Comparison of ENCODE assay signal across 17 mouse cellular contexts in genomic region chr3:154172593-154172965, GRCm38 (mm10).
DNase-seq lines count a peak whose midpoint lies in the region; ATAC-seq and TF ChIP-seq lines count a peak whose summit lies in the region.
"Had no signal": no experiment of that assay in that cellular context is flagged by ENCODE, and none has a peak within 500 bp of the region (broad histone marks: within the 10 kb centered on the region; RNA-seq: fewer than 3 reads in every experiment).

No protein-coding gene starts in this region.

- H3K4me2 ChIP-seq in midbrain, embryonic 11.5 days: no peak overlapping the region
- H3K4me2 ChIP-seq in forebrain, embryonic 15.5 days (replicated peaks): no peak overlapping the region
- H3K4me2 ChIP-seq in hindbrain, postnatal 0 days (ENCODE audit: low read depth, low read length): no peak overlapping the region
- H3K4me2 ChIP-seq in liver, embryonic 12.5 days: no peak overlapping the region
- H3K4me2 ChIP-seq: embryonic facial prominence, embryonic 13.5 days; heart, embryonic 11.5 days had no signal

- H3K9me3 ChIP-seq in midbrain, embryonic 11.5 days (ENCODE audit: control insufficient read depth, low read length): no peaks in the 10 kb centered on the region
- H3K9me3 ChIP-seq in midbrain, embryonic 10.5 days (replicated peaks): no peaks in the 10 kb centered on the region
- H3K9me3 ChIP-seq in forebrain, embryonic 15.5 days: no peaks in the 10 kb centered on the region
- H3K9me3 ChIP-seq in hindbrain, postnatal 0 days (ENCODE audit: low read length): no peaks in the 10 kb centered on the region
- no peaks in the 10 kb centered on the region for H3K9me3 ChIP-seq in liver, embryonic 12.5 days (replicated peaks)
- H3K9me3 ChIP-seq: embryonic facial prominence, embryonic 13.5 days; limb, embryonic 10.5 days had no signal

- 84% methylated on average over 5 of the region's 5 CpGs for WGBS in midbrain, embryonic 11.5 days
- 79% methylated on average over 5 of the region's 5 CpGs for WGBS in midbrain, embryonic 10.5 days
- WGBS in forebrain, embryonic 15.5 days: 71% methylated on average over 5 of the region's 5 CpGs
- WGBS in hindbrain, postnatal 0 days: 67% methylated on average over 5 of the region's 5 CpGs
- WGBS in liver, embryonic 12.5 days (ENCODE audit: insufficient replicate concordance): 69% methylated on average over 5 of the region's 5 CpGs

- no peak overlapping the region for H3K9ac ChIP-seq in midbrain, embryonic 11.5 days (ENCODE audit: low read length)
- no peak overlapping the region for H3K9ac ChIP-seq in forebrain, embryonic 15.5 days (replicated peaks)
- no peak overlapping the region for H3K9ac ChIP-seq in hindbrain, postnatal 0 days (replicated peaks; ENCODE audit: low read length)
- no peak overlapping the region for H3K9ac ChIP-seq in liver, embryonic 12.5 days
- H3K9ac ChIP-seq: embryonic facial prominence, embryonic 13.5 days had no signal

- ATAC-seq in midbrain, embryonic 11.5 days (ENCODE audit: low FRiP score): no peak
- ATAC-seq in forebrain, embryonic 15.5 days (replicated peaks): peak; percentile 30
- peak; percentile 22; the same call in 1 of the 2 replicates for ATAC-seq in hindbrain, postnatal 0 days
- ATAC-seq in inflammation-experienced regulatory T-cells, adult 6 months: no peak
- no peak for ATAC-seq in liver, embryonic 12.5 days

- no peaks in the 10 kb centered on the region for H3K27me3 ChIP-seq in midbrain, embryonic 11.5 days (ENCODE audit: control insufficient read depth, insufficient read depth, low read length)
- H3K27me3 ChIP-seq in midbrain, embryonic 10.5 days (ENCODE audit: low read depth, poor library complexity, severe bottlenecking): no peaks in the 10 kb centered on the region
- H3K27me3 ChIP-seq in forebrain, embryonic 15.5 days: no peaks in the 10 kb centered on the region
- H3K27me3 ChIP-seq in hindbrain, postnatal 0 days (ENCODE audit: insufficient read depth, low read length): no peaks in the 10 kb centered on the region
- H3K27me3 ChIP-seq in liver, embryonic 12.5 days (replicated peaks): peaks cover 6% of the 10 kb centered on the region; the same call in 1 of the 2 replicates
- H3K27me3 ChIP-seq: embryonic facial prominence, embryonic 13.5 days had no signal

- no peak overlapping the region for H3K27ac ChIP-seq in midbrain, embryonic 11.5 days (ENCODE audit: low read depth, low read length)
- H3K27ac ChIP-seq in midbrain, embryonic 10.5 days (replicated peaks): no peak overlapping the region
- H3K27ac ChIP-seq in forebrain, embryonic 15.5 days (replicated peaks): peak overlapping the region; percentile 82
- H3K27ac ChIP-seq in hindbrain, postnatal 0 days: peak overlapping the region; percentile 62; the same call in 1 of the 2 replicates
- H3K27ac ChIP-seq in liver, embryonic 12.5 days: no peak overlapping the region
- H3K27ac ChIP-seq: embryonic facial prominence, embryonic 13.5 days; limb, embryonic 10.5 days had no signal

- TF ChIP-seq CTCF in hindbrain, postnatal 0 days (IDR thresholded peaks at IDR 0.05; ENCODE audit: low read depth): no peak

- DNase-seq in midbrain, embryonic 11.5 days (ENCODE audit: low spot score, missing footprints): peak; percentile 81
- no peak for DNase-seq in midbrain, embryonic 10.5 days (ENCODE audit: low spot score)
- DNase-seq in hindbrain, postnatal 0 days (ENCODE audit: low spot score): no peak
- DNase-seq in adrenal gland, adult 18-20 months (ENCODE audit: low spot score in 2 of 2): no peak
- DNase-seq: adrenal gland, adult 8-10 months; heart, postnatal 10 days; kidney, adult 8-10 months; kidney, postnatal 25 days; lung, adult 18-20 months; thymus, adult 2 months had no signal

- H3K36me3 ChIP-seq in midbrain, embryonic 11.5 days (ENCODE audit: control insufficient read depth, insufficient read depth, low read length): no peaks in the 10 kb centered on the region
- no peaks in the 10 kb centered on the region for H3K36me3 ChIP-seq in midbrain, embryonic 10.5 days
- H3K36me3 ChIP-seq in forebrain, embryonic 15.5 days: no peaks in the 10 kb centered on the region
- H3K36me3 ChIP-seq in hindbrain, postnatal 0 days (ENCODE audit: insufficient read depth, low read length): no peaks in the 10 kb centered on the region
- H3K36me3 ChIP-seq in liver, embryonic 12.5 days: no peaks in the 10 kb centered on the region
- H3K36me3 ChIP-seq: embryonic facial prominence, embryonic 13.5 days; limb, embryonic 10.5 days had no signal

- H3K4me1 ChIP-seq in midbrain, embryonic 11.5 days (ENCODE audit: control insufficient read depth, insufficient read depth, low read length): peaks cover 6% of the 10 kb centered on the region; the same call in 1 of the 2 replicates
- peaks cover 34% of the 10 kb centered on the region for H3K4me1 ChIP-seq in midbrain, embryonic 10.5 days
- peaks cover 26% of the 10 kb centered on the region for H3K4me1 ChIP-seq in forebrain, embryonic 15.5 days
- peaks cover 8% of the 10 kb centered on the region for H3K4me1 ChIP-seq in hindbrain, postnatal 0 days (ENCODE audit: insufficient read depth, low read length)
- 0 out of 2 replicates have a peak, but pooled peaks cover under 1% of the 10 kb centered on the region for H3K4me1 ChIP-seq in liver, embryonic 12.5 days
- H3K4me1 ChIP-seq: embryonic facial prominence, embryonic 13.5 days had no signal

- H3K4me3 ChIP-seq in midbrain, embryonic 11.5 days (ENCODE audit: low read depth, low read length): no peak overlapping the region
- H3K4me3 ChIP-seq in midbrain, embryonic 10.5 days: no peak overlapping the region
- H3K4me3 ChIP-seq in forebrain, embryonic 15.5 days: no peak overlapping the region
- H3K4me3 ChIP-seq in hindbrain, postnatal 0 days (ENCODE audit: low read length): no peak overlapping the region
- H3K4me3 ChIP-seq in liver, embryonic 12.5 days: no peak overlapping the region
- H3K4me3 ChIP-seq: embryonic facial prominence, embryonic 13.5 days; left cerebral cortex, adult 2 months; limb, embryonic 10.5 days had no signal

Comparison
In these comparisons a context has a peak if more than half of its experiments do, and no peak if none do; other contexts are left out.
1. ATAC-seq: peak in forebrain, embryonic 15.5 days (single experiment) and hindbrain, postnatal 0 days (single experiment); none in midbrain, embryonic 11.5 days (single experiment), inflammation-experienced regulatory T-cells, adult 6 months (single experiment) and liver, embryonic 12.5 days (single experiment).
2. H3K27ac ChIP-seq: peak in forebrain, embryonic 15.5 days (single experiment) and hindbrain, postnatal 0 days (single experiment); none in midbrain, embryonic 11.5 days (single experiment), midbrain, embryonic 10.5 days (single experiment) and liver, embryonic 12.5 days (single experiment).